Mouse (Mus musculus): Measurements from ENCODE around the gene Fis1.

GRCm38 (mm10) chr5:136960053-136960452 is 7.0 kb downstream of the Fis1 start:
- TF ChIP-seq CTCF (IDR thresholded peaks at IDR 0.05; ENCODE audit: borderline replicate concordance, insufficient read depth, low read length) (no peak), POLR2A (IDR thresholded peaks at IDR 0.05; ENCODE audit: low read depth, low read length) (no peak)

All from embryonic fibroblast, embryonic 13.5 days (primary cell).